Mouse (Mus musculus) testis, adult 2 months (tissue): ENCODE measurements around the gene Tbcel.

Source experiments
- CTCF ChIP-seq: fragments of 200-500 bp; IDR thresholded peaks from 2 replicates; pipeline ENCODE4 v1.5.1; 2012; ENCODE audit warnings: low read depth, mild to moderate bottlenecking, inconsistent platforms, low read length, moderate library complexity; ENCODE audit not compliant: control insufficient read depth, insufficient read depth, insufficient replicate concordance
- POLR2A ChIP-seq: fragments of 200-500 bp; IDR thresholded peaks from 2 replicates; pipeline ENCODE4 v1.6.1; 2012; ENCODE audit warnings: low read depth, mild to moderate bottlenecking, inconsistent platforms, low read length, moderate library complexity; ENCODE audit not compliant: control insufficient read depth

- no peak for TF ChIP-seq CTCF
- peak; percentile 22; the same call in 1 of the 2 replicates for TF ChIP-seq POLR2A
These were observed 39.2 kb downstream of the Tbcel start for GRCm38 (mm10) chr9:42468360-42468759.
